Mouse (Mus musculus) C2C12 (cell line): ENCODE data around the gene Tcea3. TPM values are rescaled to one million over a fixed set of nuclear protein-coding genes. Genes with fewer than 3 reads are reported as not detected.

Experiments used
- H3K27me3 ChIP-seq: one replicate; pipeline ENCODE4 v1.6.1; 2011; ENCODE audit not compliant: control insufficient read depth, insufficient read depth, insufficient read length
- H3K36me3 ChIP-seq: one replicate; pipeline ENCODE4 v1.6.1; 2011; ENCODE audit not compliant: control insufficient read depth, insufficient read depth
- H3K4me3 ChIP-seq: one replicate; pipeline ENCODE4 v1.5.1; 2011; ENCODE audit warnings: mild to moderate bottlenecking, control low read depth; ENCODE audit not compliant: poor library complexity, insufficient read depth, severe bottlenecking
- H3K79me2 ChIP-seq: one replicate; pipeline ENCODE4 v1.6.1; 2011; ENCODE audit not compliant: control insufficient read depth, insufficient read depth
- H3K79me3 ChIP-seq: one replicate; pipeline ENCODE4 v1.6.1; 2011; ENCODE audit warnings: low read depth, control low read depth
- H3ac ChIP-seq: one replicate; pipeline ENCODE3; 2011; ENCODE audit warnings: low read depth; ENCODE audit not compliant: control insufficient read depth, insufficient read length
- CEBPB ChIP-seq: IDR thresholded peaks from one replicate; pipeline ENCODE4 v1.6.1; 2011; ENCODE audit warnings: low read depth, mild to moderate bottlenecking, control low read depth, moderate library complexity
- CTCF ChIP-seq: IDR thresholded peaks from one replicate; pipeline ENCODE4 v1.5.1; 2011; ENCODE audit not compliant: control insufficient read depth, insufficient read depth, insufficient read length
- FOSL1 ChIP-seq: IDR thresholded peaks from one replicate; pipeline ENCODE4 v1.8.0; 2011; ENCODE audit warnings: mild to moderate bottlenecking, low read length; ENCODE audit not compliant: poor library complexity, insufficient read depth, severe bottlenecking
- MAX ChIP-seq: IDR thresholded peaks from one replicate; pipeline ENCODE4 v1.6.1; 2011; ENCODE audit warnings: mild to moderate bottlenecking, control low read depth
- MYOD1 ChIP-seq: IDR thresholded peaks from one replicate; pipeline ENCODE4 v1.6.1; 2011; ENCODE audit warnings: low read depth; ENCODE audit not compliant: control insufficient read depth, insufficient read length
- MYOG ChIP-seq: IDR thresholded peaks from one replicate; pipeline ENCODE4 v1.6.1; 2011; ENCODE audit not compliant: control insufficient read depth, insufficient read length; ENCODE audit errors: extremely low read depth
- USF1 ChIP-seq: IDR thresholded peaks from one replicate; pipeline ENCODE4 v1.6.1; 2011; ENCODE audit warnings: low read depth, mild to moderate bottlenecking, control low read depth, moderate library complexity
- polyA plus RNA-seq: library from polyadenylated mRNA; unstranded; fragments of >200 nt; fragmentation: generic; extraction: Trizol; gene quantifications from one replicate; pipeline ENCODE4 v1.2.1, GENCODE M21; 2012; ENCODE audit warnings: missing spikeins

Tcea3 gene
- polyA plus RNA-seq, 1 experiment: 2.8 TPM

DNA sequence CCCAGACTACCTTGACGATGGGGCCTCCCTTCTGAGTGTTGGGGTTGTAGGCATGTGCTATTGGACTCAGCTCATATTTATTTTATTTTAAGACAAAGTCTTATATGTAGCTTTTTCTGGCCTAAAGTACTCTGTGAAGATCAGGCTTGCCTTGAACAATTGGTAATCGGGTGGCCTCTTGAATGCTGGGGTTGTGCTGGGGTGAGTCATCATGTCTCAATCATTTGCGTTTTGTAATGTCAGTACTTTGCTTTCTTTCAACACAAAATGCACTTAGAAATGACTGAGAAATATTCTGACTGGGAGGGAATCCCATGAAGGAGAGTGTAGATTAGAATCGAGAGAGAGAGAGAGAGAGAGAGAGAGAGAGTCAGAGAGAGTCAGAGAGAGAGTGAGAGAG lies 72.5 kb downstream of the Tcea3 start:
- Histone ChIP-seq H3K27me3 (no peaks in the 10 kb centered on the region), H3K36me3 (peaks cover 88% of the 10 kb centered on the region)

GRCm38 (mm10) chr4:136324226-136324625 lies 76.7 kb downstream of the Tcea3 start:
- H3K4me3 ChIP-seq: no peak overlapping the region
- no peaks in the 10 kb centered on the region for H3K27me3 ChIP-seq
- peaks cover 67% of the 10 kb centered on the region for H3K79me3 ChIP-seq
- peaks cover 80% of the 10 kb centered on the region for H3K36me3 ChIP-seq
- H3K79me2 ChIP-seq: peaks cover 89% of the 10 kb centered on the region
- no peak overlapping the region for H3ac ChIP-seq
- TF ChIP-seq CTCF (no peak), MYOD1 (no peak), MYOG (no peak), USF1 (no peak), MAX (no peak), FOSL1 (no peak), CEBPB (no peak)

More for the DNA sequence above, 72.5 kb downstream of the Tcea3 start:
- Histone ChIP-seq H3K79me2 (peaks cover 100% of the 10 kb centered on the region), H3ac (no peak overlapping the region), H3K79me3 (peaks cover 83% of the 10 kb centered on the region), H3K4me3 (no peak overlapping the region)
- no peak for TF ChIP-seq MYOD1
- no peak for TF ChIP-seq FOSL1

Other genes starting within 250 kb of the Tcea3 start
- 18.4 TPM for gene Eloa, start 226.0 kb upstream of the Tcea3 start, polyA plus RNA-seq
- gene Rpl11, start 194.3 kb upstream of the Tcea3 start, polyA plus RNA-seq: 2,415 TPM
- gene Id3, start 104.2 kb upstream of the Tcea3 start, polyA plus RNA-seq: 780 TPM
- gene E2f2, start 75.3 kb upstream of the Tcea3 start, polyA plus RNA-seq: 11.5 TPM
- 3.8 TPM for gene Asap3, start 41.4 kb upstream of the Tcea3 start, polyA plus RNA-seq
- 5.2 TPM for gene Zfp46, start 37.0 kb downstream of the Tcea3 start, polyA plus RNA-seq
- 38.4 TPM for gene Hnrnpr, start 63.2 kb downstream of the Tcea3 start, polyA plus RNA-seq
- gene Htr1d, start 175.8 kb downstream of the Tcea3 start, polyA plus RNA-seq: 0.06 TPM
- gene 6030445D17Rik, start 214.5 kb downstream of the Tcea3 start, polyA plus RNA-seq: 0.46 TPM
- 16.1 TPM for gene Luzp1, start 222.0 kb downstream of the Tcea3 start, polyA plus RNA-seq